Mouse (Mus musculus): ENCODE measurements around the gene Dntt.

Gene Dntt

DNA sequence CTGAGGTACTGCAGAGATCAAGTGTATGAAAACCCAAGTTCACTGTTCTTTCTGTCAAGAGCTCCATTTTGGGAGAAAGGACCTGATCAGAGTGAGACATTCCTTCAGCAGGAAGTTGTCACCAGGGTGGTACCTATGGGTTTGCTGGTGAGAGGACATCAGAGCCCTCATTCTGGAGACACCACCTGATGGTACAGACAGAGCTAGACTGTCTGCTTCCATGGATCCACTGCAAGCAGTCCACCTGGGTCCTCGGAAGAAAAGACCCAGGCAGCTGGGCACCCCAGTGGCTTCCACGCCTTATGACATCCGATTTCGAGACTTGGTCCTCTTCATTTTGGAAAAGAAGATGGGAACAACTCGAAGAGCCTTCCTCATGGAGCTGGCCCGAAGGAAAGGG lies at the start of gene Dntt:
TSS of gene Dntt (plus strand) at position 57 of the 400 bp plus-strand sequence.
- DNase-seq (ENCODE audit: low spot score): no peak

- no peak for DNase-seq (ENCODE audit: low spot score)
These were observed 48.4 kb upstream of the Dntt start for GRCm38 (mm10) chr19:40980671-40981070.

GRCm38 (mm10) chr19:40984536-40984935 lies 44.5 kb upstream of the Dntt start:
- DNase-seq (ENCODE audit: low spot score): no peak

GRCm38 (mm10) chr19:40988856-40989255 lies 40.2 kb upstream of the Dntt start:
- DNase-seq (ENCODE audit: low spot score): no peak

DNA sequence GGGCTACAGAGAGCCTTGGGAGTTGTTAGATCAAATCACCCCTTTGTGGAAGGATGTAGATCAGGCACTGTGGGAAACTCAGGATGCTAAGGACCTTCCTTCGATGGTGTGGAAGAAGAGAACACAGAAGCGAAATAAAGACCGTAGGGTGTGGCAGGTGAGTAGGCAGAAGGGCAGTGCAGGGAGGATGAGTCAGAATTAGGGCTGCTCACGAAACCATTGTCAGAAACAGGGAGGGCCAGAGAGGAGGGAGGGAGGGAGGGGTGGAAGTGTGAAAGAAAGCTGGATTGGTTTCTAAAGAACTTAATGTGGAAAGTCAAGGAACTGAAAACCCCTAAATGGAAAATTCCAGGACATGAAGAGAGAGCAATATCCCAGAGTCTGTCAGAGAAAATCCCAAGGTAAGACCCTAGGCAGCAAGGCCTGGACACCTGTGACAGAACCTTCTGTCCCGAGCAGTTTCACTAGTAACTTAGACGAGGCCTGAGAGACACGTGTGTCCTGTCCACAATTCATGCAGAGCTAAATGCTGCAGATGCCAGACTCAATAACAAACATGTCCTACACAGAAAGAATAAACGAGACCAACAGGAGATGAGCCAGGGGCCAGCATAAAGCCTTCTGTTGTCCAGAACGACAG lies 39.0 kb upstream of the Dntt start:
- DNase-seq (ENCODE audit: low spot score): no peak

GRCm38 (mm10) chr19:40990781-40991343 lies 38.2 kb upstream of the Dntt start:
- DNase-seq (ENCODE audit: low spot score): no peak

DNA sequence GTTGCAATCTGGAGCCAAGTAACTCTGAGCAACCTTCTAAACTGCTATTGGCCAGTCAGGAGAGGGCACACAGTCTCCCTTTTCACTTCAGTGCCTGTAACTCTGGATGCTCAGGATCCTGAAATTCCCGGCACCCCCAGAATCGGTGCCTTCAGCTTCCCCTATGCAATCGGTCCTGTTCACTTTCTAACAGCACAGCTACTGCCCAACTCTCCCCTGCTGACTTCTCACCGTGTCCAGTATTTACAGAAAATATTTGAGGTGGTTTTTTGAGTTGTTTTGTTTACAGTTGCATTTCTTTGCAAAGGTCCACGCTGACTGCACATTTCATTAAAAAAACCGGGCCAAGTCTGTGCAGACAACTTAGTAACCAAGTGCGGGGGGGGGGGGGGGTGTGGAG lies 37.4 kb upstream of the Dntt start:
- no peak for DNase-seq (ENCODE audit: low spot score)

- no peak for DNase-seq (ENCODE audit: low spot score)
These were observed 37.0 kb upstream of the Dntt start for GRCm38 (mm10) chr19:40992096-40992495.

DNA sequence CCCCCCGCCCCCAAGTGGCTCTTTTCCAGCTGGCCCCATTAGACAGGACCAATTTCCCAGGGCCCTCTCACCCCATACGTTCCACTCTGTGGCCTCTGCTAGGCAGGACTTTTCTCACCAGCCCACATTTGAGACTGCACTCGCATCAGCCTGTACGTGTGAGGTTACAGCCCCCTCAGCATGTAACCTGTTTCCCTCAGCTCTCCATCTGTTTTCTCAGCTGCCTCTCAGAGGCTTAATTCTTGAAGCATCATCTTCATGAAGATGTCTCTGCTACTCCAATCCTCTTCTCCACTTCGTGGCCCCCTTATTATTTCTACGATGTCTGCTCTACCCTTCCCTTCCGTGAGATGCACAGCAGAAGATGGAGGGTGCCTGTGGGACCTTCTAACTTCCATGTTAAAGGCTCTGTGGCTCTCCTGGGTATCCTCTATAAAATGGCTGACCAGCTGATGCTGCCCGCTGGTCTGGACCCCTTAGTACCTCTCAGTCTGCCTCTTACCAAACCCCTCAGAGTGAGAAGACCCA lies 36.5 kb upstream of the Dntt start:
- DNase-seq (ENCODE audit: low spot score): no peak

GRCm38 (mm10) chr19:40993356-40993755 lies 35.7 kb upstream of the Dntt start:
- DNase-seq (ENCODE audit: low spot score): no peak

DNA sequence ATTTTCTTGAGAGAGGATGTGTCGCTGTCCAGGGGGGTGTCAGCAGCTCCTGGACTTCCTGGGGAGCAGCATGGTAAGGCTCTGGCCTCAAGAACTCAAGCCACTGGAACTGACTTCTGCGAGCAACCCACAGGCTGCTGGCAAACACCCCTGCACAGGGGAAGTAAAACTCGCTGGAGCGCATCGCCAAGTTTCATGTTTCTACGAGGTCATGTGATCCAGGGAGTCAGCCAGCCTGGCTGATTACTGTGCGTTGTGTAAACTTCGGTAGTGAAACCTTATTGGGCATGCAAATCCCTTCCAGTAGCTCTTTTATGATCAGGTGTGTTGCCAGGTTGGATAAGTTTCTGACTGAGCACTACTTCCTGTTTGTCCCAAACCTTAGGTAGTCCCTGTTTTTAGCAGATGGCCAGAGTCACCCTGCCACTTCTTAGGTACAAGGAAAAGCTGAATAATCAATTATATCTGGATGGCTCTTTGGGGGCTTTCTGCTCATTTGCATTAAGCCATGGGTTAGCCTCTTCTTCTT lies 35.0 kb upstream of the Dntt start, which contains the start of gene Blnk:
TSS of gene Blnk (minus strand) at position 479 of the 529 bp plus-strand sequence.
- peak; percentile 28 for DNase-seq (ENCODE audit: low spot score)

DNA sequence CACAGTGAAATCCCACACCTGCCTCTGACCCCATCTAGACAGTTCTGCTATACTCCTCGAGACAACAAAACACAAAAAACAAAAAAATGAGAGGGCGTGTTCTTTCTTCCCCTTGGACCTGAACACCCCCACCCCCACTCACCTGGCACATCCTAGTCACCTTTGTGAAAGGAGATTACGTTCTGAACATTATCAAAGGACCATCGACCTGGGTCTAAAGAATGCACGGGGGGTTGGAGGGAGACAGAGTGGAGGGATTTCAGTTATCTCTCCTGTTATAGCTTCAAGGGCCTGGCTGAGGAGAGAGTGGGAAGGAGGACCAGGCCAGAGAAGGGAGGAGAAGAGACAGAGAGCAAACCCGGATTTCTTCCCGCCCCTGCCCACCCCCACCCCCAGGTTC lies 34.2 kb upstream of the Dntt start:
- DNase-seq (ENCODE audit: low spot score): no peak

GRCm38 (mm10) chr19:40995449-40996401 lies 33.4 kb upstream of the Dntt start:
- DNase-seq (ENCODE audit: low spot score): no peak

DNA sequence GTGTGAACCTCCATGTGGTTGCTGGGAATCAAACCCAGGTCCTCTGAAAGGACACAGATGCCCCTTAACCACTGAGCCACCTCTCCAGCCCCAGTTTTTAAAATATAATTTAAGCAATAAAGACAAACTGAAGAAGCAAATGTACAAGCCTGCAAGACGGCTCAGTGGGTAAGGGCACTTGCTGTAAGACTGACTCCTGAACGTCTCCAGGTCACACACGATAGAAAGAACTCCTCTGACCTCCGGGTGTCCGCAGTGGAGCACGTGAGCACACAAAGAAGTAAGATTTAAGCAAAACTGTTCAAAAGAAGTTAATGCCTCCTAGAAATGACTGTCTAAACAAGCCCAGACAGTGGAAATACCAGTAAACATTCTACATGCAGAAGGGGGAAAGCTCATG lies 32.4 kb upstream of the Dntt start:
- no peak for DNase-seq (ENCODE audit: low spot score)

- DNase-seq (ENCODE audit: low spot score): no peak
These were observed 30.5 kb upstream of the Dntt start for GRCm38 (mm10) chr19:40998469-40999170.

DNA sequence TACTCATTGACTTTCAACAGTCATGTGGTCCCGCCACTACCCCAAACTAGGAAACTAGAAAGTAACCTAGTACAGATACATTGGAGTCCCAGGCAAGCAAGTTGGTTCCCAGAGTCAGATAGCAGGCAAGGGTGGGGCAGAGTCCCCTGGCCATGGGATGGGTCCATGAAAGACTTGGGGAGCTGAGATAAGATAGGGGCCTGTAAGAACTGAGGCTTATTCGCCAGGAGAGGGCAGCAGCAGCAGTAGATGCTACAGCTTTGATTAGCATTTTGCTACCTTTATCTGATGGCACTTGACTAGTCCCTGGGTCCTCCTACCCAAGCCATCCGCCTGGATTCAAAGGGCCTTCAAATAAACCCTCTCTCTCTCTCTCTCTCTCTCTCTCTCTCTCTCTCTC lies 29.5 kb upstream of the Dntt start:
- no peak for DNase-seq (ENCODE audit: low spot score)

- no peak for DNase-seq (ENCODE audit: low spot score)
These were observed 25.3 kb upstream of the Dntt start for GRCm38 (mm10) chr19:41003694-41004315.

DNA sequence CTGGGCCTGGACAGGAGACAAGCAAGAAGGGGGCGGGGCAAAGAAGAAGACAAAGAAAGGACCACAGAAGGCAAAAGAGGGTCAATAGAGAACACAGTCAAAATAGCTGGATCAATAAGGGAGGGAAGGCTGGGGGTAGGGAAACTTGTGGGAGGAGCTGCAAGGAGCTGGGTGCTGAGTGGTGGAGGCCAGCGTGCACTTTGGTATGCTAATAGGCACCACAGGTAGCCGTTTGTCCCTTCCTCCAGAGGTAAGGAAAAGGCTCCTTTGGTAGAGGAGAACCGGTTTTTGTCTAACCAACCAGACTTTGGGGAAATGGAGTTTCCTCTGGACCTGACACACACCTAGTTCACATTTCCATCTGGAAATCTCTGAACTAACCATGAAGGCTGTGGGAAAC lies 22.5 kb upstream of the Dntt start:
- DNase-seq (ENCODE audit: low spot score): no peak

DNA sequence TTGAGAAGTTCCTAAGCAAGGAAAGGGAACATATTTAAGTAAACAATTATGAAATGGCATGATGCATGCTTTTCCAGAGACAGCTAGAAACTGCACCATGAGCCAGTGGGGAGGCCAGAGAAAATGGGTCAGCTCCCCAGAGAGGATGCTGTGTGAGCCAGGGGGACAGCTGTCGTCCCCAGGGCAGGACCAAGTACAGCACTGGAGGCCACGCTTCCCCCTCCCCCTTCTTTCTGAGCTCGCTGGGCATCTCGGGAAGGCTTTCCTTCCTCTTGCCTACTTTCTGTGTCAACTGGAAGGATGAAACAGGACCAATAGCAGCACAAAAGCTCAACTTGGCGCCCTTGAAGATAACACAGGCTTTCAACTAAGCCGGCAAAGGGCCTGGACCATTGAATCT lies 21.7 kb upstream of the Dntt start:
- DNase-seq (ENCODE audit: low spot score): no peak

- DNase-seq (ENCODE audit: low spot score): no peak
These were observed 21.3 kb upstream of the Dntt start for GRCm38 (mm10) chr19:41007733-41008132.

DNA sequence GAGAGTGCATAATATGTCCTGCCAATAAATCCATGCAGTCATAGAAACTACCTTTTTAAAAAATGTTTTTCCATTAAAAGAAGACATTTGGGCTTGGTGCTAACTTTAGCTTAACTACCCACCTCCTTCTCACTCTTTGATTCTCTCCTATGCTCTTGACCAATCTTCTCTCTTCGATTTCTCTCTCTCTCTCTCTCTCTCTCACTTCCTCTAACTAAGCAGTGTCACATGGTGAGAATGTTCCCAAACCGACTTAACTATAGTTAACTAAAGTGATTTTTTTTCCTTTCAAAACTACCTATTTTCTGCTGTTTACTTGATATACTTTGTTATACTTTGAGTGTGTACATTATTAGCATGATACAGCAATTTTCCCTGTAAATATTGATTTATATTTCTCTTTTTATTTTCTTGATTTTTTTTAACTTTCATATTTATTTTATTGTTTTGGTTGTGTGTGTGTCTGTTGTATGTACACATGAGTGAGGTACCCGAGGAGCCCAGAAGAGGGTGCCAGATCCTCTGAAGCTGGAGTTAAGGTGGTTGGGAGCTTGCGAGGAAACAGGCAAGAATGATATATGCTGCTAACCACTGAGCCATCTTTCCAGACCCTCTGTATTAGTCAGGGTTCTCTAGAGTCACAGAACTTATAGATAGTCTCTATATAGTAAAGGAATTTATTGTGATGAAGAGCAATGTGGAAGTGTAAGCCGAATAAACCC lies 20.2 kb upstream of the Dntt start:
- no peak for DNase-seq (ENCODE audit: low spot score)

All from embryo, embryonic 10 days (tissue).